Mouse (Mus musculus) sigmoid colon, adult 10 weeks (tissue): ENCODE data around the gene Ggta1. TPM values are rescaled to one million over a fixed set of nuclear protein-coding genes. Genes with fewer than 3 reads are reported as not detected.

Experiments used
- polyA plus RNA-seq: library from polyadenylated mRNA; stranded (reverse); fragments of 350-450 nt; fragmentation: Illumina TruSeq; extraction: RNeasy Lipid Tissue Mini Kit (QIAGEN cat#74804); gene quantifications from one replicate; pipeline ENCODE4 v1.2.3, GENCODE M21; 2014; ENCODE audit warnings: low read depth, low replicate concordance

Ggta1 gene
- polyA plus RNA-seq: 16.7 TPM

GRCm38 (mm10) chr2:35462791-35463281, at the start of gene Ggta1:
Gene Ggta1 (minus strand): TSS chr2:35463231.

GRCm38 (mm10) chr2:35397096-35397495, 65.9 kb downstream of the Ggta1 start, which contains the start of gene 4930402F06Rik:
Gene 4930402F06Rik (minus strand): TSS chr2:35397175.

GRCm38 (mm10) chr2:35367629-35368028, 95.4 kb downstream of the Ggta1 start, which contains the start of gene 4930568D16Rik:
Gene 4930568D16Rik (minus strand): TSS chr2:35367729.

Other genes with a start within 250 kb of the Ggta1 start
- 21.2 TPM for gene Gsn, start 206.9 kb downstream of the Ggta1 start, polyA plus RNA-seq
- gene Stom, start 126.3 kb downstream of the Ggta1 start, polyA plus RNA-seq: 123 TPM
- not detected for gene 4930568D16Rik, start 95.5 kb downstream of the Ggta1 start, polyA plus RNA-seq
- gene 4930402F06Rik, start 66.1 kb downstream of the Ggta1 start, polyA plus RNA-seq: not detected
- 4.8 TPM for gene Dab2ip, start 95.0 kb upstream of the Ggta1 start, polyA plus RNA-seq